Mouse (Mus musculus) thymus, postnatal 10 days (tissue): ENCODE results near the gene Catsper3.

Experiments used
- DNase-seq, 2 experiments: peaks; one replicate each; pipeline ENCODE4 v3.0.0; 2021; ENCODE audit warnings: low spot score in 2 of 2

Catsper3 gene

DNA sequence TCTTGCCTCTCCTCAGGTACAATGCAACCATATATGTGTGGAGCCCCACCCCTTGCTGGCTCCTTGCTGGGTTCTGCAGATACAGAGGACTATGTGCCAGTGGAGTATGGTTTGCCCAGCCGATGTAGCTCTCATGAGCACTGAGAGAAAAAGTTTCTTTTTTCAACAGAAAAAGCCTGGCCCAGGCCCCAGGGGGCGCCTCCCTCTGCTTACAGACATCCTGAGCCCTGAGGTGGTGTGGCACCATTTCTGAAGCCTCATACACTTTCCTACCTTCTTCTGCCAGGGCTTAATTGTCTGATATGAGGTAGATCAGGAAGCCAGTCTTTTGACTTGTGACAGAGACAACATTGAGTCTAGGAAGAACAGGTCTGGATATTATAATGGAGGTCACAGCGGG, 67.8 kb downstream of the Catsper3 start:
- DNase-seq: no peak

GRCm38 (mm10) chr13:55855793-55856192, 71.4 kb downstream of the Catsper3 start:
- DNase-seq: no peak

- no peak for DNase-seq
These were observed 74.1 kb downstream of the Catsper3 start for GRCm38 (mm10) chr13:55858463-55858862.
